Mouse (Mus musculus) kidney, adult 8-10 months (tissue): ENCODE results near the gene Rin3.
"Not testable (repeated sequence)": the region's sequence is repeated elsewhere in the genome, so short reads cannot be mapped to it uniquely, and the experiment has no call there.

Experiments
- DNase-seq, 2 experiments: peaks; one replicate each; pipeline ENCODE4 v3.0.0; 2022

Gene Rin3

GRCm38 (mm10) chr12:102282763-102283482 lies at the start of gene Rin3:
TSS of gene Rin3 (plus strand) at chr12:102283048.
- peak; percentile 58 to 62 for DNase-seq

- DNase-seq: peak in 1 of 2 experiments; percentile 9
These were observed 47.3 kb upstream of the Rin3 start for GRCm38 (mm10) chr12:102235551-102235950.

- peak; percentile 23 to 57 for DNase-seq
These were observed 46.5 kb upstream of the Rin3 start for GRCm38 (mm10) chr12:102236317-102236716.

GRCm38 (mm10) chr12:102242076-102242722 lies 40.6 kb upstream of the Rin3 start:
- DNase-seq: no peak

GRCm38 (mm10) chr12:102243915-102244314 lies 38.9 kb upstream of the Rin3 start:
- no peak for DNase-seq

GRCm38 (mm10) chr12:102246226-102246625 lies 36.6 kb upstream of the Rin3 start:
- DNase-seq: no peak

GRCm38 (mm10) chr12:102248104-102248503 lies 34.7 kb upstream of the Rin3 start:
- no peak for DNase-seq

- no peak for DNase-seq
These were observed 32.5 kb upstream of the Rin3 start for GRCm38 (mm10) chr12:102250316-102250715.

- DNase-seq: no peak
These were observed 31.8 kb upstream of the Rin3 start for GRCm38 (mm10) chr12:102251070-102251469.

- DNase-seq: no peak
These were observed 30.9 kb upstream of the Rin3 start for GRCm38 (mm10) chr12:102251985-102252384.

GRCm38 (mm10) chr12:102252525-102252924 lies 30.3 kb upstream of the Rin3 start:
- no peak for DNase-seq

GRCm38 (mm10) chr12:102255012-102255411 lies 27.8 kb upstream of the Rin3 start:
- DNase-seq: no peak

GRCm38 (mm10) chr12:102258522-102259112 lies 24.2 kb upstream of the Rin3 start:
- DNase-seq: no peak

GRCm38 (mm10) chr12:102261933-102262396 lies 20.9 kb upstream of the Rin3 start:
- DNase-seq: peak; percentile 26 to 46

GRCm38 (mm10) chr12:102262809-102263208 lies 20.0 kb upstream of the Rin3 start:
- DNase-seq: no peak

- no peak for DNase-seq
These were observed 19.6 kb upstream of the Rin3 start for GRCm38 (mm10) chr12:102263249-102263648.

- DNase-seq: no peak
These were observed 16.4 kb upstream of the Rin3 start for GRCm38 (mm10) chr12:102266433-102266832.

- DNase-seq: no peak
These were observed 13.7 kb upstream of the Rin3 start for GRCm38 (mm10) chr12:102269144-102269543.

GRCm38 (mm10) chr12:102270776-102271405 lies 12.0 kb upstream of the Rin3 start:
- peak in 1 of 2 experiments; percentile 35 for DNase-seq

- DNase-seq: peak; percentile 84 to 90
These were observed 11.4 kb upstream of the Rin3 start for GRCm38 (mm10) chr12:102271447-102271846.

- DNase-seq: peak; percentile 86 to 94
These were observed 6.9 kb upstream of the Rin3 start for GRCm38 (mm10) chr12:102275833-102276443.

- DNase-seq: not testable (repeated sequence)
These were observed 2.6 kb upstream of the Rin3 start for GRCm38 (mm10) chr12:102280290-102280689.
